Comparison of ENCODE assay signal across 27 mouse cellular contexts in the genomic region with DNA sequence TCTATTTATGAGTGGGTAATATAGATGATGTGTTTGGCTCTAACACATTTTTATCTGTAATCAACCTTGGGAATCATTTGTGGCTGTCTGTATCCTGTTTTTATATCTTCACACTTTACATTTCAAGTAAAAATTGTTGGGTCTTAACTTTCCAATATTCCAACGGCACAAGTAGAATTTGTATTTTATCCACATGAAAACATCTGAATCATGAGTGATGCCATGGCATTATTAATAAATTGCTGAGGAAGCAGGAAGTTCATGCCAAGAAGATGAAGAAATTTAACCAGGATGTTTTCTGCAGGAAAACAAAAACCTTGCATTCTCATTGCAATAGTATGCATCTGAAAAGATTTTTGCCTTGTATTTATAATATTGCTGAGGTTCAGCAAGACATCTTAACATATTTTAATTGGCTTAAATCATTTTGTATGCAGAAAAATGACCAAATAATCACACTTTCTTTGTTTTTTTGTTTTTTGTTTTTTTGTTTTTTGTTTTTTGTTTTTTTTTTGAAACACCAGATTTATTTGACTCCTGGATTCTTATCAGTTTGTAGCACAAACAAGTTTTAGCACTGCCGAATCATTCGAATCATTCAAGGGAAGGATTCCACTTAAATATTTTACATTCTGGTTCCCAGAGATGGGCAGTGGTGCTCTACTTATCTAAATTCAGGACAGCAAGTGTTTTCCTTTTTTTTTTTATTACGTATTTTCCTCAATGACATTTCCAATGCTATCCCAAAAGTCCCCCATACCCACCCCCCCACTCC. TPM values are rescaled to one million over a fixed set of nuclear protein-coding genes. Genes with fewer than 3 reads are reported as not detected.
"Had no signal": no experiment of that assay in that cellular context is flagged by ENCODE, and none has a peak within 500 bp of the region (broad histone marks: within the 10 kb centered on the region; RNA-seq: fewer than 3 reads in every experiment).

No protein-coding gene starts in this region.

- H3K9ac ChIP-seq: embryonic facial prominence, embryonic 12.5 days; embryonic facial prominence, embryonic 13.5 days; embryonic facial prominence, embryonic 15.5 days; forebrain, embryonic 12.5 days; forebrain, embryonic 13.5 days; forebrain, embryonic 15.5 days; forebrain, postnatal 0 days had no signal

- DNase-seq: cerebellum, adult 9-10 months; cerebellum, adult 9-11 months; cerebellum, postnatal 10 days; cerebellum, postnatal 14 days; cerebellum, postnatal 25 days; cerebellum, postnatal 36 days; embryo, embryonic 11 days; forebrain, postnatal 0 days; gastrocnemius, adult 2 months; gastrocnemius, postnatal 10 days; gastrocnemius, postnatal 14 days; gastrocnemius, postnatal 25 days; gastrocnemius, postnatal 36 days; heart, adult 11 months; heart, adult 18-20 months; heart, adult 2 months had no signal

- H3K36me3 ChIP-seq: embryonic facial prominence, embryonic 10.5 days; embryonic facial prominence, embryonic 12.5 days; embryonic facial prominence, embryonic 13.5 days; embryonic facial prominence, embryonic 15.5 days; forebrain, embryonic 10.5 days; forebrain, embryonic 12.5 days; forebrain, embryonic 15.5 days; heart, embryonic 10.5 days had no signal

- H3K27me3 ChIP-seq: embryonic facial prominence, embryonic 12.5 days; embryonic facial prominence, embryonic 13.5 days; embryonic facial prominence, embryonic 15.5 days; forebrain, embryonic 12.5 days; forebrain, embryonic 13.5 days; forebrain, embryonic 15.5 days had no signal

- H3K9me3 ChIP-seq: embryonic facial prominence, embryonic 10.5 days; embryonic facial prominence, embryonic 12.5 days; embryonic facial prominence, embryonic 13.5 days; embryonic facial prominence, embryonic 15.5 days; forebrain, embryonic 10.5 days; forebrain, embryonic 12.5 days; forebrain, embryonic 13.5 days; forebrain, embryonic 15.5 days; heart, embryonic 10.5 days had no signal

- H3K4me3 ChIP-seq: embryonic facial prominence, embryonic 10.5 days; embryonic facial prominence, embryonic 12.5 days; embryonic facial prominence, embryonic 13.5 days; embryonic facial prominence, embryonic 15.5 days; erythroblast, embryonic 14.5 days; forebrain, embryonic 10.5 days; forebrain, embryonic 12.5 days; forebrain, embryonic 13.5 days; forebrain, embryonic 15.5 days; gastrocnemius, adult 2 months; heart, adult 2 months; heart, embryonic 10.5 days had no signal

- H3K4me1 ChIP-seq: embryonic facial prominence, embryonic 12.5 days; embryonic facial prominence, embryonic 13.5 days; embryonic facial prominence, embryonic 15.5 days; forebrain, embryonic 10.5 days; forebrain, embryonic 12.5 days; forebrain, embryonic 13.5 days; forebrain, embryonic 15.5 days; heart, embryonic 10.5 days had no signal

- ATAC-seq: forebrain, embryonic 13.5 days; forebrain, embryonic 14.5 days; forebrain, embryonic 15.5 days; forebrain, postnatal 0 days had no signal

- H3K4me2 ChIP-seq: embryonic facial prominence, embryonic 12.5 days; embryonic facial prominence, embryonic 13.5 days; embryonic facial prominence, embryonic 15.5 days; forebrain, embryonic 12.5 days; forebrain, embryonic 13.5 days; forebrain, embryonic 15.5 days had no signal

- H3K27ac ChIP-seq: embryonic facial prominence, embryonic 10.5 days; embryonic facial prominence, embryonic 12.5 days; embryonic facial prominence, embryonic 13.5 days; embryonic facial prominence, embryonic 15.5 days; forebrain, embryonic 10.5 days; forebrain, embryonic 12.5 days; forebrain, embryonic 13.5 days; forebrain, embryonic 15.5 days; gastrocnemius, adult 2 months; heart, adult 2 months; heart, embryonic 10.5 days had no signal

RNA-seq across cellular contexts. Expression of a gene that starts 18.1 kb away (rescaled TPM):
- polyA plus RNA-seq: erythroblast, embryonic 14.5 days had no signal
